Mouse (Mus musculus) MEL (cell line): ENCODE results near the gene Prss41.

Experiments used
- CTCF ChIP-seq, 3 experiments: IDR thresholded peaks in 2 of 3; conservative IDR thresholded peaks in 1 of 3; 2 replicates each; pipeline ENCODE4 v1.5.1; 2011 to 2012; ENCODE audit warnings: low read length in 3 of 3, low read depth in 2 of 3, mild to moderate bottlenecking in 2 of 3, improper control_type of control experiment in 1 of 3, inconsistent platforms in 1 of 3, mixed read lengths in 1 of 3, moderate library complexity in 1 of 3; ENCODE audit not compliant: control insufficient read depth in 1 of 3, insufficient read depth in 1 of 3, poor library complexity in 1 of 3, severe bottlenecking in 1 of 3
- POLR2AphosphoS5 ChIP-seq: IDR thresholded peaks from 2 replicates; pipeline ENCODE4 v1.6.1; 2012; ENCODE audit warnings: low read depth, borderline replicate concordance, mild to moderate bottlenecking, inconsistent platforms, low read length, moderate library complexity, mixed read lengths

DNA sequence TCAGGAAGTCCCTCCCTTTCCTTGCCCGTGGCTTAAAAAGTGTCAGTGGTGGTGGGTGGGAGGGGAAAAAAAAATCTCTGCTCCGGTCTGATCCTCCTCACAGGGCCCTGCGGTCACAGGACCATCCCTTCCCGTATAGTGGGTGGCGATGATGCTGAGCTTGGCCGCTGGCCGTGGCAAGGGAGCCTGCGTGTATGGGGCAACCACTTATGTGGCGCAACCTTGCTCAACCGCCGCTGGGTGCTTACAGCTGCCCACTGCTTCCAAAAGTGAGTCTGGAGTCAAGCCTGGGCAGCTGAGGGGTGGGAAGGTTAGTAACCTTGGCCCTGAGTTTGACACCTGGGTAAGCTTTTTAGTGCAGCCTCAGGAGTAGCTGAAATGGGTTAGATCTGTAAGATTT is 24.5 kb upstream of the Prss41 start:
- TF ChIP-seq POLR2AphosphoS5 = no peak
- TF ChIP-seq CTCF (IDR thresholded peaks at IDR 0.05 in 2 of 3, conservative IDR thresholded peaks at IDR 0.05 in 1 of 3; ENCODE audit: control insufficient read depth in 1 of 3, insufficient read depth in 1 of 3, low read depth in 2 of 3, low read length in 3 of 3, poor library complexity in 1 of 3, severe bottlenecking in 1 of 3) = no peak
